Mouse (Mus musculus): ENCODE results near the gene Serpina11. TPM values are rescaled to one million over a fixed set of nuclear protein-coding genes. Genes with fewer than 3 reads are reported as not detected.

Serpina11 gene
- polyA plus RNA-seq, 1 experiment from 2014 or later, result not detected

Other genes starting within 250 kb of the Serpina11 start
- not detected in 2 replicates for gene Serpina1d, start 216.4 kb downstream of the Serpina11 start, polyA plus RNA-seq (2015; fragmentation: Nextera tagmentation; extraction: Ambion mirVana)
- gene Serpina1b, start 159.6 kb downstream of the Serpina11 start, polyA plus RNA-seq (2015; fragmentation: Nextera tagmentation; extraction: Ambion mirVana), result 0.19 TPM in 1 of 2 replicates, not detected in the other
- gene Serpina1a, start 126.4 kb downstream of the Serpina11 start, polyA plus RNA-seq (2015; fragmentation: Nextera tagmentation; extraction: Ambion mirVana), result 0.14 TPM in 1 of 2 replicates, not detected in the other
- not detected in 2 replicates for gene Serpina1c, start 85.1 kb downstream of the Serpina11 start, polyA plus RNA-seq (2015; fragmentation: Nextera tagmentation; extraction: Ambion mirVana)
- gene Serpina1e, start 31.0 kb downstream of the Serpina11 start, polyA plus RNA-seq (2015; fragmentation: Nextera tagmentation; extraction: Ambion mirVana), result 0.19 TPM in 1 of 2 replicates, not detected in the other
- gene Serpina9, start 23.8 kb upstream of the Serpina11 start, polyA plus RNA-seq (2015; fragmentation: Nextera tagmentation; extraction: Ambion mirVana), result 2.1 and 3.8 TPM in 2 replicates
- gene Serpina12, start 54.5 kb upstream of the Serpina11 start, polyA plus RNA-seq (2015; fragmentation: Nextera tagmentation; extraction: Ambion mirVana), result 0.16 and 0.38 TPM in 2 replicates
- gene Serpina5, start 111.2 kb upstream of the Serpina11 start, polyA plus RNA-seq (2015; fragmentation: Nextera tagmentation; extraction: Ambion mirVana), result not detected in 2 replicates
- not detected in 2 replicates for gene Serpina3a, start 122.8 kb upstream of the Serpina11 start, polyA plus RNA-seq (2015; fragmentation: Nextera tagmentation; extraction: Ambion mirVana)
- not detected in 2 replicates for gene Serpina3b, start 138.0 kb upstream of the Serpina11 start, polyA plus RNA-seq (2015; fragmentation: Nextera tagmentation; extraction: Ambion mirVana)
- gene Serpina3c, start 163.9 kb upstream of the Serpina11 start, polyA plus RNA-seq (2015; fragmentation: Nextera tagmentation; extraction: Ambion mirVana), result 0.12 TPM in 1 of 2 replicates, not detected in the other
- not detected in 2 replicates for gene Serpina3f, start 224.6 kb upstream of the Serpina11 start, polyA plus RNA-seq (2015; fragmentation: Nextera tagmentation; extraction: Ambion mirVana)
- gene Serpina3g, start 246.3 kb upstream of the Serpina11 start, polyA plus RNA-seq (2015; fragmentation: Nextera tagmentation; extraction: Ambion mirVana), result 0.63 and 0.83 TPM in 2 replicates

Measured in embryonic facial prominence, embryonic 15.5 days (tissue).